Mouse (Mus musculus) limb, embryonic 10.5 days (tissue): ENCODE results near the gene Olfr76. TPM values are rescaled to one million over a fixed set of nuclear protein-coding genes. Genes with fewer than 3 reads are reported as not detected.
"Not testable (repeated sequence)": the region's sequence is repeated elsewhere in the genome, so short reads cannot be mapped to it uniquely, and the experiment has no call there.

ENCODE experiments used
- DNase-seq: peaks from one replicate; pipeline ENCODE4 v3.0.0-alpha.2; 2017; ENCODE audit warnings: low spot score
- H3K27ac ChIP-seq: fragments of 300-500 bp; sonication (generic); 2 replicates; pipeline ENCODE4 v1.5.1; 2016; ENCODE audit warnings: mild to moderate bottlenecking
- H3K27me3 ChIP-seq: fragments of 300-500 bp; sonication (generic); 2 replicates; pipeline ENCODE4 v1.6.1; 2016; ENCODE audit warnings: low read depth, mild to moderate bottlenecking; ENCODE audit not compliant: poor library complexity, severe bottlenecking
- H3K36me3 ChIP-seq: fragments of 300-500 bp; sonication (generic); 2 replicates; pipeline ENCODE4 v1.6.1; 2016; ENCODE audit warnings: mild to moderate bottlenecking, moderate library complexity
- H3K4me1 ChIP-seq: fragments of 300-500 bp; sonication (generic); 2 replicates; pipeline ENCODE4 v1.6.1; 2016
- H3K4me3 ChIP-seq: fragments of 300-500 bp; sonication (generic); 2 replicates; pipeline ENCODE4 v1.5.1; 2016; ENCODE audit warnings: mild to moderate bottlenecking, moderate library complexity
- H3K9me3 ChIP-seq: fragments of 300-500 bp; sonication (generic); replicated peaks from 2 replicates; pipeline ENCODE4 v1.6.1; 2016; ENCODE audit warnings: mild to moderate bottlenecking
- WGBS: fragments of 180-500 bp; shearing (Covaris S2); methylation state at CpG from one replicate; pipeline ENCODE4 v1.1.7; 2016; 5-methylcytosine and 5-hydroxymethylcytosine counted together
- polyA plus RNA-seq: library from polyadenylated mRNA; unstranded; fragments of >200 nt; fragmentation: Nextera tagmentation; extraction: Ambion mirVana; gene quantifications from 2 replicates; pipeline ENCODE4 v1.2.1, GENCODE M21; 2016

Gene Olfr76
- polyA plus RNA-seq, result not detected in 2 replicates

- no peaks in the 10 kb centered on the region for H3K36me3 ChIP-seq
- no peaks in the 10 kb centered on the region for H3K4me1 ChIP-seq
- H3K9me3 ChIP-seq, result no peaks in the 10 kb centered on the region
- DNase-seq, result no peak
- H3K4me3 ChIP-seq, result no peak within 1 kb of the TSS
- no peak within 1 kb of the TSS for H3K27ac ChIP-seq
- WGBS, result 78% methylated on average over 3 of the region's 3 CpGs
- H3K27me3 ChIP-seq, result no peaks in the 10 kb centered on the region
These were observed at the start of gene Olfr76 for GRCm38 (mm10) chr19:12123103-12123502. Olfr76 (minus strand) TSS chr19:12123203.

GRCm38 (mm10) chr19:12170062-12170599, 47.1 kb upstream of the Olfr76 start, which contains the start of gene Olfr1555-ps1:
Olfr1555-ps1 (minus strand) TSS chr19:12170112.
- DNase-seq, H3K27me3 ChIP-seq, H3K9me3 ChIP-seq, H3K4me3 ChIP-seq, H3K4me1 ChIP-seq, H3K36me3 ChIP-seq, H3K27ac ChIP-seq: not testable (repeated sequence)
- WGBS, result 78% methylated on average over 1 of the region's 1 CpGs

- no peak for DNase-seq
- Histone ChIP-seq H3K36me3 (no peaks in the 10 kb centered on the region), H3K27ac (no peak overlapping the region), H3K4me3 (no peak overlapping the region), H3K9me3 (no peaks in the 10 kb centered on the region), H3K27me3 (no peaks in the 10 kb centered on the region), H3K4me1 (peaks cover 8% of the 10 kb centered on the region; the same call in 1 of the 2 replicates)
- WGBS, result 92% methylated on average over 3 of the region's 3 CpGs
These were observed 22.4 kb upstream of the Olfr76 start for GRCm38 (mm10) chr19:12145452-12145851.

GRCm38 (mm10) chr19:12143356-12143755, 20.4 kb upstream of the Olfr76 start:
- Histone ChIP-seq H3K27ac (no peak overlapping the region), H3K36me3 (no peaks in the 10 kb centered on the region)
- 37% methylated on average over 1 of the region's 1 CpGs for WGBS

GRCm38 (mm10) chr19:12134289-12134688, 11.3 kb upstream of the Olfr76 start:
- no peak for DNase-seq
- Histone ChIP-seq H3K4me1 (no peaks in the 10 kb centered on the region), H3K36me3 (no peaks in the 10 kb centered on the region), H3K27ac (no peak overlapping the region), H3K9me3 (no peaks in the 10 kb centered on the region), H3K27me3 (no peaks in the 10 kb centered on the region), H3K4me3 (no peak overlapping the region)
- 37% methylated on average over 2 of the region's 2 CpGs for WGBS

More at GRCm38 (mm10) chr19:12143356-12143755, 20.4 kb upstream of the Olfr76 start:
- Histone ChIP-seq H3K27me3 (no peaks in the 10 kb centered on the region), H3K4me1 (peaks cover 8% of the 10 kb centered on the region; the same call in 1 of the 2 replicates), H3K9me3 (no peaks in the 10 kb centered on the region), H3K4me3 (no peak overlapping the region)
- DNase-seq, result no peak

- Histone ChIP-seq H3K36me3 (no peaks in the 10 kb centered on the region), H3K4me3 (no peak overlapping the region), H3K27me3 (no peaks in the 10 kb centered on the region), H3K4me1 (no peaks in the 10 kb centered on the region), H3K27ac (no peak overlapping the region), H3K9me3 (no peaks in the 10 kb centered on the region)
- no peak for DNase-seq
- 91% methylated on average over 3 of the region's 3 CpGs for whole genome bisulfite sequencing
These were observed 6.5 kb downstream of the Olfr76 start for GRCm38 (mm10) chr19:12116464-12116863.

GRCm38 (mm10) chr19:12115797-12116196, 7.2 kb downstream of the Olfr76 start, which contains the start of gene Olfr1428:
Olfr1428 (minus strand) TSS chr19:12115897.
- Histone ChIP-seq H3K4me1 (no peaks in the 10 kb centered on the region), H3K27ac (no peak within 1 kb of the TSS), H3K27me3 (no peaks in the 10 kb centered on the region), H3K4me3 (no peak within 1 kb of the TSS), H3K36me3 (no peaks in the 10 kb centered on the region), H3K9me3 (no peaks in the 10 kb centered on the region)
- no peak for DNase-seq
- 76% methylated on average over 1 of the region's 1 CpGs for WGBS

GRCm38 (mm10) chr19:12113807-12114206, 9.2 kb downstream of the Olfr76 start:
- Histone ChIP-seq H3K27me3 (no peaks in the 10 kb centered on the region), H3K9me3 (no peaks in the 10 kb centered on the region), H3K27ac (no peak overlapping the region), H3K4me1 (no peaks in the 10 kb centered on the region), H3K36me3 (no peaks in the 10 kb centered on the region), H3K4me3 (no peak overlapping the region)
- 80% methylated on average over 1 of the region's 1 CpGs for WGBS
- DNase-seq, result no peak

GRCm38 (mm10) chr19:12104541-12104940, 18.5 kb downstream of the Olfr76 start:
- no peaks in the 10 kb centered on the region for H3K36me3 ChIP-seq
- H3K4me3 ChIP-seq, result no peak overlapping the region
- no peak for DNase-seq
- no peak overlapping the region for H3K27ac ChIP-seq
- no peaks in the 10 kb centered on the region for H3K4me1 ChIP-seq
- no peaks in the 10 kb centered on the region for H3K9me3 ChIP-seq
- WGBS, result 71% methylated on average over 1 of the region's 1 CpGs
- no peaks in the 10 kb centered on the region for H3K27me3 ChIP-seq

GRCm38 (mm10) chr19:12103234-12103633, 19.8 kb downstream of the Olfr76 start, which contains the start of gene Olfr1427:
Olfr1427 (minus strand) TSS chr19:12103334.
- no peak for DNase-seq
- no peaks in the 10 kb centered on the region for H3K36me3 ChIP-seq
- no peak within 1 kb of the TSS for H3K4me3 ChIP-seq
- no peaks in the 10 kb centered on the region for H3K27me3 ChIP-seq
- WGBS, result 88% methylated on average over 2 of the region's 2 CpGs
- no peaks in the 10 kb centered on the region for H3K9me3 ChIP-seq
- no peaks in the 10 kb centered on the region for H3K4me1 ChIP-seq
- H3K27ac ChIP-seq, result no peak within 1 kb of the TSS

- H3K9me3 ChIP-seq, result no peaks in the 10 kb centered on the region
- 86% methylated on average over 1 of the region's 1 CpGs for WGBS
- H3K4me1 ChIP-seq, result no peaks in the 10 kb centered on the region
- no peaks in the 10 kb centered on the region for H3K27me3 ChIP-seq
- H3K4me3 ChIP-seq, result no peak within 1 kb of the TSS
- no peak within 1 kb of the TSS for H3K27ac ChIP-seq
- H3K36me3 ChIP-seq, result no peaks in the 10 kb centered on the region
- no peak for DNase-seq
These were observed 31.1 kb downstream of the Olfr76 start, which contains the start of gene Olfr1426 for GRCm38 (mm10) chr19:12091913-12092312. Olfr1426 (minus strand) TSS chr19:12092013.

- H3K27me3 ChIP-seq, H3K4me1 ChIP-seq, H3K36me3 ChIP-seq, H3K4me3 ChIP-seq, DNase-seq, H3K9me3 ChIP-seq, H3K27ac ChIP-seq: not testable (repeated sequence)
- WGBS, result 93% methylated on average over 4 of the region's 4 CpGs
These were observed 45.4 kb downstream of the Olfr76 start, which contains the start of gene Olfr1425 for GRCm38 (mm10) chr19:12077631-12078030. Olfr1425 (minus strand) TSS chr19:12077731.

- not testable (repeated sequence) for H3K27me3 ChIP-seq, H3K9me3 ChIP-seq, H3K4me1 ChIP-seq, H3K27ac ChIP-seq, H3K36me3 ChIP-seq, DNase-seq, H3K4me3 ChIP-seq
- 98% methylated on average over 1 of the region's 1 CpGs for WGBS
These were observed 53.5 kb downstream of the Olfr76 start for GRCm38 (mm10) chr19:12069546-12069945.
